In the genomic region with DNA sequence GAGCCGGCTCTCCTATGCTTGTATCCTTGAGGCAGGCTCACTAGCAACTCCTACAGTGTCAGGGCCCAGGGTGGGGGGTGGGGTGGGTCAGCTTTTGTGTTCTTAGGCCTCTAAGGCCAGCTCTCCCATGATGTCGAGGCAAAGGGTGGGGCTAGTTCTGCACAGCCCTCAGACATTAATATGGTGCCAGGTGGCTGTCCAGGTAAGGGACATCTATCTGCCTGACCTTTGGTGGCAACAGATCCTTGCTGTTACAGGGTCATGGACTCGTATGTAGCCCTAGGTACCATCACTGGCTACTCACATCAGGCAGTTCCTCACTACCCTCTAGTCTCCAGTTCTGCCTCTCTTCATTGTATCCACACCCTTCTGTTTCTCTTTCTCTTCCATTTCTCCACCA, we compare ENCODE assay signal across 18 mouse cellular contexts.
"Had no signal": no experiment of that assay in that cellular context is flagged by ENCODE, and none has a peak within 500 bp of the region (broad histone marks: within the 10 kb centered on the region; RNA-seq: fewer than 3 reads in every experiment).

No protein-coding gene starts in this region.

- ATAC-seq: midbrain, embryonic 16.5 days had no signal

- H3K9ac ChIP-seq: lung, embryonic 14.5 days; midbrain, embryonic 12.5 days; neural tube, embryonic 13.5 days; neural tube, embryonic 15.5 days had no signal

- H3K27me3 ChIP-seq: midbrain, embryonic 12.5 days; neural tube, embryonic 13.5 days; neural tube, embryonic 15.5 days had no signal

- H3K4me3 ChIP-seq: midbrain, embryonic 10.5 days; midbrain, embryonic 12.5 days; myocyte; neural tube, embryonic 13.5 days; neural tube, embryonic 15.5 days had no signal

- H3K4me2 ChIP-seq: lung, embryonic 14.5 days; midbrain, embryonic 12.5 days; neural tube, embryonic 13.5 days; neural tube, embryonic 15.5 days had no signal

- H3K9me3 ChIP-seq: midbrain, embryonic 12.5 days; neural tube, embryonic 13.5 days; neural tube, embryonic 15.5 days had no signal

- H3K27ac ChIP-seq: midbrain, embryonic 10.5 days; midbrain, embryonic 12.5 days; neural tube, embryonic 13.5 days; neural tube, embryonic 15.5 days had no signal

- H3K36me3 ChIP-seq: midbrain, embryonic 10.5 days; midbrain, embryonic 12.5 days; neural tube, embryonic 13.5 days; neural tube, embryonic 15.5 days had no signal

- DNase-seq: lung, embryonic 14.5 days; lung, postnatal 10 days; lung, postnatal 4 days; midbrain, embryonic 14.5 days; retina, postnatal 1 day; right cerebral cortex, adult 18-20 months; right cerebral cortex, postnatal 25 days; right cerebral cortex, postnatal 4 days; spleen, adult 18-20 months; thymus, adult 18-20 months; thymus, postnatal 14 days; thymus, postnatal 36 days had no signal
